Mouse (Mus musculus) heart, embryonic 16.5 days (tissue): ENCODE results near the gene Plekha7. TPM values are rescaled to one million over a fixed set of nuclear protein-coding genes. Genes with fewer than 3 reads are reported as not detected.

Experiments used
- ATAC-seq: fragments of 200-750 bp; cut with Nextera tagmentation; replicated peaks from 2 replicates; pipeline ENCODE4 v1.8.0; 2017; ENCODE audit warnings: moderate number of reproducible peaks; ENCODE audit not compliant: insufficient read depth, low FRiP score; ENCODE audit errors: extremely low read depth
- H3K27ac ChIP-seq: fragments of 300-500 bp; sonication (generic); 2 replicates; pipeline ENCODE4 v1.5.1; 2014; ENCODE audit warnings: mild to moderate bottlenecking, low read length, control low read depth, moderate library complexity
- H3K27me3 ChIP-seq: fragments of 300-500 bp; sonication (generic); 2 replicates; pipeline ENCODE4 v1.6.1; 2014; ENCODE audit warnings: low read length, mixed read lengths; ENCODE audit not compliant: control insufficient read depth, insufficient read depth
- H3K36me3 ChIP-seq: fragments of 300-500 bp; sonication (generic); 2 replicates; pipeline ENCODE4 v1.6.1; 2014; ENCODE audit not compliant: control insufficient read depth, insufficient read depth
- H3K4me1 ChIP-seq: fragments of 300-500 bp; sonication (generic); 2 replicates; pipeline ENCODE4 v1.6.1; 2014; ENCODE audit warnings: low read length, mixed read lengths; ENCODE audit not compliant: control insufficient read depth, insufficient read depth
- H3K4me2 ChIP-seq: fragments of 300-500 bp; sonication (generic); 2 replicates; pipeline ENCODE4 v1.6.1; 2014; ENCODE audit warnings: low read depth, mild to moderate bottlenecking, control low read depth, low read length
- H3K4me3 ChIP-seq: fragments of 300-500 bp; sonication (generic); 2 replicates; pipeline ENCODE4 v1.5.1; 2014; ENCODE audit warnings: mild to moderate bottlenecking, control low read depth, low read length
- H3K9ac ChIP-seq: fragments of 300-500 bp; sonication (generic); 2 replicates; pipeline ENCODE4 v1.6.1; 2014; ENCODE audit warnings: low read length, control low read depth
- H3K9me3 ChIP-seq: fragments of 300-500 bp; sonication (generic); replicated peaks from 2 replicates; pipeline ENCODE4 v1.6.1; 2016; ENCODE audit warnings: low read length; ENCODE audit not compliant: control insufficient read depth
- WGBS: fragments of 180-500 bp; shearing (Covaris S2); extraction: QIAGEN DNeasy Blood & Tissue Kit; methylation state at CpG from one replicate; pipeline ENCODE4 v1.1.7; 2014; 5-methylcytosine and 5-hydroxymethylcytosine counted together
- polyA plus RNA-seq: library from polyadenylated mRNA; unstranded; fragments of >200 nt; fragmentation: Nextera tagmentation; extraction: Ambion mirVana; gene quantifications from 2 replicates; pipeline ENCODE4 v1.2.1, GENCODE M21; 2015

The Plekha7 gene
- 40.9 and 44.5 TPM in 2 replicates for polyA plus RNA-seq

DNA sequence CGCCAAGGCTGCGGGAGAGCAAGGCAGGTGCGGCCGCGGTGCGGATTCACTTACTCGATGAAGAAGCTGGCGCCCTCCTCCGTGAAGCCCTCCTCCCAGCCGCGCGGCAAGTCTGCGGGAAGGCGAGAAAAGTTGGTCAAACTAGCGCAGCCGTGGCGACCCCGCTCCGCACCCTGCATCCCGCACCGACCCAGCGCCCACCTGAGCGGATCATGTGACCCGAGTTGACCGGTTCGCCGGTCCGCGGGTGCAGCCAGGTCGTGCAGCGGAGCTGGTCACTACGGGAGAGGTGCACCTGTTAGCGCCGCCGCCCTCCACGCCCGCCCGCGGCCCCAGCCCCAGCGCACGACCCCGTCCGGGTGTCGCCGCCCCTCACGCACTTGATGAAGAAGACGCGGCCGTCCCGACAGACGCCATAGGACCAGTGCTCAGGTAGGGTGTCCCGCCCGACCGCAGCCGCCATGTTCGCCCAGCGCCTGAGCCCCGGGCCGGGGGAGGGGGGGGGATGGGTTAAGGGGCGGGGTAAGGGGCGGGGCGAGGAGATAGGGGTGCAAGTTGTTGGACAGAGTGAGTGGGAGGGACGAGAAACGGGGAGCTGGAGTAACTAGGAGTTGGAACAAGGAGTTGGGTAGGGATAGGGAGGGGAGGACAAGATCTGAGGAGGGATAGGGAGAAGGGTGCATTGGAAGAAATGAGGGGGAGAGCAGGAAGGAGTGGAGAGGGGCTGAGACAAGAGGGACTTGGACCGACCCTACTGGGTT lies at the start of gene Plekha7:
Gene Plekha7 (minus strand): TSS at position 506 of the 761 bp plus-strand sequence.
- Histone ChIP-seq H3K4me3 (peak within 1 kb of the TSS; percentile 73), H3K9ac (peak within 1 kb of the TSS; percentile 79), H3K9me3 (no peaks in the 10 kb centered on the region), H3K27me3 (peaks cover 4% of the 10 kb centered on the region; the same call in 1 of the 2 replicates), H3K36me3 (no peaks in the 10 kb centered on the region), H3K4me2 (peak within 1 kb of the TSS; percentile 98), H3K27ac (peak within 1 kb of the TSS; percentile 74), H3K4me1 (peaks cover 26% of the 10 kb centered on the region)
- under 1% methylated on average over 63 of the region's 65 CpGs for whole genome bisulfite sequencing
- peak; percentile 66 for ATAC-seq

DNA sequence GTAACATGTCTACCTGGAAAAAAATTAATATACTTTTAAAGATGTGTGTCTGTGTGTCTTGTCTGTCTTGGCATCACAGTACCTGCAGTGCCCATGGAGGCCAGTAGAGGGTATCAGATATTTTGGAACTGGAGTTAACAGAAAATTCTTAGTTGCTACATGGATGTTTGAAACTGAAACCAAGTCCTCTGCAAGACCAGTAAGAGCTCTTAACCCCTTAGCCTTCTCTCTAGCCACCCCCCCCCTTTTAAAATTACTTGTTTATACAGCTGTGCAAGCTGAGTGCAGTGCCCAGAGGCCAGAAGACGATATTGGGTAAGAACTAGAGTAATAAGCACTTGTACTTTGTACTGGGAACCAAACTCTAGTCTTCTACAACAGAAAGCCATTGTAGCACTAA lies 28.1 kb upstream of the Plekha7 start:
- Histone ChIP-seq H3K9ac (no peak overlapping the region), H3K4me2 (no peak overlapping the region; the same call in 1 of the 2 replicates), H3K9me3 (no peaks in the 10 kb centered on the region), H3K27me3 (no peaks in the 10 kb centered on the region), H3K4me3 (no peak overlapping the region), H3K4me1 (peaks cover 13% of the 10 kb centered on the region), H3K36me3 (peaks cover 26% of the 10 kb centered on the region), H3K27ac (no peak overlapping the region)
- WGBS: 65% methylated on average over 1 of the region's 1 CpGs
- ATAC-seq: no peak

DNA sequence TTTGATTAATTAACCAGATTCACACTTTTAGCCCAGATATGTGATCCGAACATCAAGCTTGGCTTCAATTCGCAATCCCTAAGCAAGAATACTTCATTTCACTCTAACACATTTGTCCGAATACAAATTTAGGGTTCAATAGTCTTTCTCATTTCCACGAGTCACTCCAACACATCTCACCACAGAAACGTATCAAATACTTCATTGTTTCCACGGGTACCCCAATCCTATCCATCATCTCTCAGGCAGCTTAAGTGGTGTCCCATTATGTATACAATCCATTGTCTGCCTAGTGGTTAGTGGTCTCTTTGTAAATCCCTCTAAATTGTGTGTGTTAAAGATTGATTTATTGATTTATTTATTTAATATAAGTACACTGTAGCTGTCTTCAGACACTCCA lies 27.0 kb upstream of the Plekha7 start:
- Histone ChIP-seq H3K27ac (no peak overlapping the region), H3K4me1 (peaks cover 13% of the 10 kb centered on the region), H3K4me3 (no peak overlapping the region; the same call in 1 of the 2 replicates), H3K36me3 (peaks cover 34% of the 10 kb centered on the region), H3K9ac (no peak overlapping the region), H3K4me2 (peak overlapping the region; percentile 90; the same call in 1 of the 2 replicates), H3K9me3 (no peaks in the 10 kb centered on the region), H3K27me3 (no peaks in the 10 kb centered on the region)
- no peak for ATAC-seq
- 82% methylated on average over 6 of the region's 6 CpGs for WGBS

DNA sequence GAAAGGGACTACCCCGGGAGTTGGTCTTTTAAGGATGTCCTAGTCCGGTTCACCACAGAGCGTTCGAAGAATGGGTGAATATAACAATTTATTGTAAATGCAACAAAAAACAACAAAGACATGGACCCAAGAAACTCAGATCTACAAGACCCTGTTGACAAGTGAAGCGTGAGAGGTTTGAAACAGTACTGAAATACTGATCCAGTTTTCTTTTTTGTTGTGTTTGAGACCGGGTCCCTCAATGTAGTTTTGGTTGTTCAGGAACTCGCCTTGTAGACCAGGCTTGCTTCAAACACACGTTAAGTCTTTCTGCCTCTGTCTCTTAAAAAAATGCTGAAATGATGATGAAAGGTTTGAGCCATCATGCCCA lies 26.5 kb upstream of the Plekha7 start:
- no peaks in the 10 kb centered on the region for H3K9me3 ChIP-seq
- H3K27me3 ChIP-seq: no peaks in the 10 kb centered on the region
- peak overlapping the region; percentile 98 for H3K9ac ChIP-seq
- 11% methylated on average over 8 of the region's 8 CpGs for WGBS
- ATAC-seq: no peak
- H3K27ac ChIP-seq: peak overlapping the region; percentile 79
- peak overlapping the region; percentile 87 for H3K4me3 ChIP-seq
- peak overlapping the region; percentile 90 for H3K4me2 ChIP-seq
- H3K36me3 ChIP-seq: peaks cover 34% of the 10 kb centered on the region
- H3K4me1 ChIP-seq: peaks cover 13% of the 10 kb centered on the region

DNA sequence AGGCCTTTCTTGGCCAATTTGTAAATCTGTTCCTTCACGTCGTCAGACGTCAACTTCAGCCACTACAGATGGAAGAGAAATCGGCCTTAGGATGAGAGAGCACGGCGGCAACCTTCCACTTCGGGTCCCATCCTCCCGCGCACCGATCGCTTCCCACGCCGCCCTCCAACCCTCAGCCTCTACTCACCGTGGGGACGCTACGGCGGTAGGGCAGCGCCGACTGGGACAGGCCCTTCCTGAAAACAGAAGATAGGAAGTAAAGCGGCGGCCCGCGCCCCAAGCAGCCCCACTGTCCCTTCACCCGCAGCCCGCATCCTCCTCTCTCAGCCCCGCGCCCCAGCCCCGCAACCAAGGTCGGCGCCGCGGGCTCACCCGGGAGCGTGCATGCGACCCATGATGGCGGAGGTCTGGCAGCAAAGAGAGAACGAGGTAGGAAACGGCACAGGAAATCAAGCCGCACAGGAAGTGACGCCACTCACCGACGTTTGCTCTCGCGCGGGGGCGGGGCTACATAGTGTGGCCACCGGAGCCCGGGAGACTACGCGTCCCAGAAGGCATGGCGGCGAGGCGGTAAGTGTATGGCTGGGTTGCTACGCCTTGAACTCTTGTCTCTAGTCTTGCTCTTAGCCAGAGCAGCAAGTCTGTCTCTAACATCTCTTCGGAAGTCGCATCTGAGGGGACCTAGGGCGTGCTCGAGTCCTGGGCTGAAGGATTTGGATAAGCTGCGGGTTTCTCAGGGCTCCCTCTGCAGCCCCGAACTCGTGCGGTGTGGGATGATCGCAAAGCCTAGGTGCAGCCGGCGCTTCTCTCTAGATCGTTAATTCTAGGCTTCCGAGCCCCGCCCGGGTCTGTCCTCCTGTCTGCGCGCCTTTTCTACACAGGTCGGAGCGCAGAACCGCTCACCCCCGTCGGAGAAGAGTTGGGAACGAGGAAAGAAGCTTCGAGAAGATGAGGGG lies 25.8 kb upstream of the Plekha7 start, which contains the start of gene Rps13:
Gene Rps13 (minus strand): TSS at position 483 of the 956 bp plus-strand sequence.
- Histone ChIP-seq H3K27me3 (no peaks in the 10 kb centered on the region), H3K9ac (peak within 1 kb of the TSS; percentile 98), H3K4me1 (peaks cover 13% of the 10 kb centered on the region), H3K4me3 (peak within 1 kb of the TSS; percentile 87), H3K36me3 (peaks cover 32% of the 10 kb centered on the region), H3K27ac (peak within 1 kb of the TSS; percentile 88), H3K4me2 (peak within 1 kb of the TSS; percentile 90), H3K9me3 (no peaks in the 10 kb centered on the region)
- peak; percentile 98 for ATAC-seq
- under 1% methylated on average over 78 of the region's 78 CpGs for WGBS

DNA sequence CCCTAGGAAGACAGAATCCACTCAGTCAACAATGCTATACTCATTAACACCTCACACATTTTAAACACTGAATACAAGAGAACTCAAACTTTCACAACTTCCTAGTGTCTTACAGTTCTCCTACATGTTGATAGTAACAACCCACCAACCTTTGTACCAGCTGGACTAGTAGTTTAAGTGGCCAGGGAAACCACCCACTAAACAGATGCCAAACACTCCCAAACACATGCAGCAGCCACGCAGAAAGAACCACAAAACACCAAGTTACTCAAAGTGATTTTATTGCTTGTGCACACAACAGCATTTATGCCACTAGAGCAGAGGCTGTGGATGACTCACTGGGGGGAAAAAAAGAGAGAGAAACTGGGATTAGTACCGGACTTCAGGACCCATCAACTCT lies 23.1 kb upstream of the Plekha7 start:
- Histone ChIP-seq H3K36me3 (peaks cover 32% of the 10 kb centered on the region), H3K4me1 (peaks cover 11% of the 10 kb centered on the region), H3K4me2 (no peak overlapping the region), H3K27me3 (no peaks in the 10 kb centered on the region), H3K4me3 (no peak overlapping the region), H3K9me3 (no peaks in the 10 kb centered on the region), H3K27ac (no peak overlapping the region), H3K9ac (no peak overlapping the region)
- WGBS: 93% methylated on average over 2 of the region's 2 CpGs
- ATAC-seq: no peak

DNA sequence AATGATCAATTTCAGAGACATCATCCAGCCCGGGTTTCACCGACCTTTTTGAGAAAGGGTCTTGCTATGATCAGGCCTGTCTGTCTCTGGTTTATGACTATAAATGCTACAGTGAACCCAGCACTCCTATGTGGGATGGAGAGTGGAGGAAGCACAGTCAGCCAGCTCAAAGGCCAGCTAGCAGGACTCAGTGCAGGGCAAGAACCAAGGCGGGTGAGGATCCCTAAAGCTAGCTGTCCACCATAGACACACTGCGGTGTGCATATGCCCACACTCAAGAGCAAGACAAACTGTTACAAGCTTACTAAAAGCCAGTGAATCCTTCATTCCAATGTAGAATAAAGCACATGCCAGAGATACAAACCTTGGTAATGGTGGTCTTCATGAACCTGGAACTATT lies 21.7 kb upstream of the Plekha7 start:
- no peak for ATAC-seq
- Histone ChIP-seq H3K9ac (no peak overlapping the region), H3K4me3 (no peak overlapping the region), H3K4me1 (peaks cover 11% of the 10 kb centered on the region), H3K9me3 (no peaks in the 10 kb centered on the region), H3K27ac (no peak overlapping the region), H3K36me3 (peaks cover 32% of the 10 kb centered on the region), H3K27me3 (no peaks in the 10 kb centered on the region), H3K4me2 (no peak overlapping the region)
- WGBS: 85% methylated on average over 4 of the region's 4 CpGs

DNA sequence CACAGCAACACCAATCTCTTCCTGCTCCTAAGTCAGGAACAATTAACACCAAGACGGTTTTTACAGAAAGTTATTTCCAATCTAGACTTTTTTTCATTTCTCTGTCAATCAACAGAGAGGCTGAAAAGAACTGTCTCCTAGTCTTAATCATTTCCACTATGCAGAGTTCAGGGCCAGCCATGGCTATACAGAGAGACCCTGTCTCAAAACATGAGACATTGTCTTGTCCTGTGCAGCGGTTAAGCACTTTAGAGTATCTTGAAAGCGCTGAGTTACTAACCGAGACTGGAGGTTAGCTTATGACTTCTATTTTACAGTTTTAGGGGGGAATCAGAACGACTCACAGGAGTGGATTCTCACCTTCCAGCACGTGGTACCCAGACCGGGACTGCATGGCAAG lies 20.6 kb upstream of the Plekha7 start:
- no peak for ATAC-seq
- Histone ChIP-seq H3K9me3 (no peaks in the 10 kb centered on the region), H3K4me3 (no peak overlapping the region), H3K4me2 (no peak overlapping the region), H3K36me3 (peaks cover 32% of the 10 kb centered on the region), H3K9ac (no peak overlapping the region), H3K4me1 (peaks cover 7% of the 10 kb centered on the region), H3K27ac (no peak overlapping the region), H3K27me3 (no peaks in the 10 kb centered on the region)
- WGBS: 74% methylated on average over 7 of the region's 7 CpGs
